Mouse (Mus musculus): ENCODE data around the gene Agbl4. TPM values are rescaled to one million over a fixed set of nuclear protein-coding genes. Genes with fewer than 3 reads are reported as not detected.

The Agbl4 gene
- polyA plus RNA-seq, 1 experiment from 2014 or later: 0.19 TPM

- H3K9me3 ChIP-seq (ENCODE audit: control insufficient read depth, low read depth, low read length): no peaks in the 10 kb centered on the region
- H3K27me3 ChIP-seq (ENCODE audit: control insufficient read depth, insufficient read depth, low read length): no peaks in the 10 kb centered on the region
- no peak overlapping the region for H3K4me3 ChIP-seq (ENCODE audit: low read depth, low read length)
- 74% methylated on average over 7 of the region's 7 CpGs for WGBS
- H3K4me1 ChIP-seq (ENCODE audit: control insufficient read depth, insufficient read depth, low read length): no peaks in the 10 kb centered on the region
- ATAC-seq (ENCODE audit: insufficient number of reproducible peaks, insufficient read depth, low FRiP score, low read depth): no peak
- no peak overlapping the region for H3K9ac ChIP-seq (replicated peaks; ENCODE audit: low read depth, low read length)
- H3K36me3 ChIP-seq (ENCODE audit: control insufficient read depth, insufficient read depth, low read length): no peaks in the 10 kb centered on the region
- H3K27ac ChIP-seq (ENCODE audit: low read length): no peak overlapping the region
- H3K4me2 ChIP-seq (replicated peaks; ENCODE audit: low read depth, low read length): no peak overlapping the region
These were observed 1148.5 kb downstream of the Agbl4 start for GRCm38 (mm10) chr4:111546009-111546408.

DNA sequence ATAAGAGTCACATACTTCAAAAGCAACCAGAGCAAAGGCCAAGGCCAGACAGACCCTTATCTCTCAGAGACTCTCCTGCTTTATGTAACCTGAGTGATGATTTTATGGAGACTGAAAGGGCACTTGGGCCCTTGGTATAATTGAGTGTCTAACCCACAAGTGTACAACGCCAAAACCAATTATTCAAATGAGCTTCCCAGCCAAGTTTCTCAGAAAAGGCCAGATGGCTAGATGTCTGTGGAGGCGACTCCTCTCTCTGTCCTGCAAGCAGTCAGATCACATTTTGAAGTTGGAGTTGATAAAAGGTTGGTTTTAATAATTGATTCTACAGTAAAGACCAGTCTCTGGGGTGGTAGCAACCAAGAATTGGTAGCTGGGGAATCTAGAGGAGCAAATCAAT lies 1158.0 kb downstream of the Agbl4 start:
- no peaks in the 10 kb centered on the region for H3K9me3 ChIP-seq (ENCODE audit: control insufficient read depth, low read depth, low read length)
- no peaks in the 10 kb centered on the region for H3K4me1 ChIP-seq (ENCODE audit: control insufficient read depth, insufficient read depth, low read length)
- H3K36me3 ChIP-seq (ENCODE audit: control insufficient read depth, insufficient read depth, low read length): no peaks in the 10 kb centered on the region
- H3K4me3 ChIP-seq (ENCODE audit: low read depth, low read length): no peak overlapping the region
- H3K27ac ChIP-seq (ENCODE audit: low read length): no peak overlapping the region
- 62% methylated on average over 2 of the region's 2 CpGs for WGBS
- no peak overlapping the region for H3K9ac ChIP-seq (replicated peaks; ENCODE audit: low read depth, low read length)
- H3K4me2 ChIP-seq (replicated peaks; ENCODE audit: low read depth, low read length): no peak overlapping the region
- H3K27me3 ChIP-seq (ENCODE audit: control insufficient read depth, insufficient read depth, low read length): no peaks in the 10 kb centered on the region
- no peak for ATAC-seq (ENCODE audit: insufficient number of reproducible peaks, insufficient read depth, low FRiP score, low read depth)

- no peaks in the 10 kb centered on the region for H3K36me3 ChIP-seq (ENCODE audit: control insufficient read depth, insufficient read depth, low read length)
- WGBS: 89% methylated on average over 10 of the region's 10 CpGs
- H3K4me1 ChIP-seq (ENCODE audit: control insufficient read depth, insufficient read depth, low read length): no peaks in the 10 kb centered on the region
- no peak for ATAC-seq (ENCODE audit: insufficient number of reproducible peaks, insufficient read depth, low FRiP score, low read depth)
- no peak overlapping the region for H3K4me2 ChIP-seq (replicated peaks; ENCODE audit: low read depth, low read length)
- H3K4me3 ChIP-seq (ENCODE audit: low read depth, low read length): no peak overlapping the region
- no peak overlapping the region for H3K27ac ChIP-seq (ENCODE audit: low read length)
- H3K9ac ChIP-seq (replicated peaks; ENCODE audit: low read depth, low read length): no peak overlapping the region
- H3K9me3 ChIP-seq (ENCODE audit: control insufficient read depth, low read depth, low read length): no peaks in the 10 kb centered on the region
- H3K27me3 ChIP-seq (ENCODE audit: control insufficient read depth, insufficient read depth, low read length): no peaks in the 10 kb centered on the region
These were observed 1179.8 kb downstream of the Agbl4 start for GRCm38 (mm10) chr4:111577087-111577773.

- no peak for ATAC-seq (ENCODE audit: insufficient number of reproducible peaks, insufficient read depth, low FRiP score, low read depth)
- WGBS: 50% methylated on average over 4 of the region's 4 CpGs
- no peak overlapping the region for H3K9ac ChIP-seq (replicated peaks; ENCODE audit: low read depth, low read length)
These were observed 1181.8 kb downstream of the Agbl4 start for GRCm38 (mm10) chr4:111579115-111579862.

GRCm38 (mm10) chr4:111579863-111580224 lies 1182.4 kb downstream of the Agbl4 start:
- WGBS: 24% methylated on average over 4 of the region's 4 CpGs
- H3K4me3 ChIP-seq (ENCODE audit: low read depth, low read length): no peak overlapping the region
- no peaks in the 10 kb centered on the region for H3K36me3 ChIP-seq (ENCODE audit: control insufficient read depth, insufficient read depth, low read length)
- no peaks in the 10 kb centered on the region for H3K4me1 ChIP-seq (ENCODE audit: control insufficient read depth, insufficient read depth, low read length)
- no peak overlapping the region for H3K27ac ChIP-seq (ENCODE audit: low read length)
- no peaks in the 10 kb centered on the region for H3K27me3 ChIP-seq (ENCODE audit: control insufficient read depth, insufficient read depth, low read length)
- no peak overlapping the region for H3K4me2 ChIP-seq (replicated peaks; ENCODE audit: low read depth, low read length)
- no peak overlapping the region for H3K9ac ChIP-seq (replicated peaks; ENCODE audit: low read depth, low read length)
- ATAC-seq (ENCODE audit: insufficient number of reproducible peaks, insufficient read depth, low FRiP score, low read depth): no peak
- H3K9me3 ChIP-seq (ENCODE audit: control insufficient read depth, low read depth, low read length): no peaks in the 10 kb centered on the region

More at GRCm38 (mm10) chr4:111579115-111579862, 1181.8 kb downstream of the Agbl4 start:
- H3K36me3 ChIP-seq (ENCODE audit: control insufficient read depth, insufficient read depth, low read length): no peaks in the 10 kb centered on the region
- H3K4me3 ChIP-seq (ENCODE audit: low read depth, low read length): no peak overlapping the region
- no peaks in the 10 kb centered on the region for H3K9me3 ChIP-seq (ENCODE audit: control insufficient read depth, low read depth, low read length)
- H3K27ac ChIP-seq (ENCODE audit: low read length): no peak overlapping the region
- no peak overlapping the region for H3K4me2 ChIP-seq (replicated peaks; ENCODE audit: low read depth, low read length)
- H3K27me3 ChIP-seq (ENCODE audit: control insufficient read depth, insufficient read depth, low read length): no peaks in the 10 kb centered on the region
- no peaks in the 10 kb centered on the region for H3K4me1 ChIP-seq (ENCODE audit: control insufficient read depth, insufficient read depth, low read length)

DNA sequence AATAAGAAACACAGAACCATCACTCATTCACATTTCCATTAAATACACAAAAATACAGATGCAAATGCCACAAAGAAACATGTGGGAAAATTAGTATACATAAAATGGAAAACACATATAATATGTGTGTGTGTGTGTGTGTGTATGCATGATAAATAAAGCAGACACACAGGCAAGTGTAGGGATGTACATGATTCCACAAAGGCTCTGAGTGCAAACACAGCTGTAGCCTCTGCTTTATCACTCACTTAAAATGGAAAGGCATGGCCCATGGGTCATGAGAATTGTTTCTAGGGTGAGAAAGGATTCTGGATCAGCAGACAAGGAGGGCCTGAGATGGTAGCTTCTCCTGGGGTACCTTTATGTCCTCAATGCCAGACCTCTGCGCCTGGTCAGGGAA lies 1182.8 kb downstream of the Agbl4 start:
- no peaks in the 10 kb centered on the region for H3K36me3 ChIP-seq (ENCODE audit: control insufficient read depth, insufficient read depth, low read length)
- H3K27ac ChIP-seq (ENCODE audit: low read length): no peak overlapping the region
- ATAC-seq (ENCODE audit: insufficient number of reproducible peaks, insufficient read depth, low FRiP score, low read depth): no peak
- WGBS: 92% methylated on average over 1 of the region's 1 CpGs
- no peaks in the 10 kb centered on the region for H3K9me3 ChIP-seq (ENCODE audit: control insufficient read depth, low read depth, low read length)
- no peak overlapping the region for H3K9ac ChIP-seq (replicated peaks; ENCODE audit: low read depth, low read length)
- H3K27me3 ChIP-seq (ENCODE audit: control insufficient read depth, insufficient read depth, low read length): no peaks in the 10 kb centered on the region
- no peak overlapping the region for H3K4me3 ChIP-seq (ENCODE audit: low read depth, low read length)
- no peak overlapping the region for H3K4me2 ChIP-seq (replicated peaks; ENCODE audit: low read depth, low read length)
- no peaks in the 10 kb centered on the region for H3K4me1 ChIP-seq (ENCODE audit: control insufficient read depth, insufficient read depth, low read length)

DNA sequence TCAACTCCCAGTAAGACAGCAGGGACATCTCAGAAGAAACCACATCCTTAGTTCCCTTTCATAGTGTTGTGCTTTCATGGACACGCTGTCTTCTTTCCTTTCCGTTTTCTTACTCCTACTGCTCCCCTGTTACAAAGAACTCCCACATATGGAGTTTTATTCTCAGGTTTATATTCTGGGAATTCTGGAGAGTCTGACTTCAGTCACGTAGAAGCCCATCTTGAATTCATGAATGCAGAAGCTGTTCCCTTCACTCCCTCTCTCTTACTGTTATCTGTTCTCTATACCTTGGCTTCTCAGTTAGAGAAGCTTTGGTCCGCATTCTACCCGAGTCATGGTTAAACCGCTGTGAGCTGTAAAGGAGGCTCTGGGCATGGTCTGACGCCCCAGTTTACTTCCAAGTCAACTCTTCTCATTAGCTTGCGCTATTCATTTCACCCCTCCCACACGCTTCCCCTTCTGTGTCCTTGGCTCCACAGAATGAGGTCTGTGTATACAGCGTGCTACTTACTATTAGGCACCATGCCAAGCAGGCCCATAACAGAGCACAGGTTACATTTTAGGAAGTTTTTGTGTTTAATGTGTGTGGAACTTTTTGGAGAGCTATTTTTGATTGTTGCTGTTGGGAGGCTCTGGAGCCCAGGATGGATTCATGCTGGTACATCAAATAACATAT lies 1186.2 kb downstream of the Agbl4 start:
- H3K4me1 ChIP-seq (ENCODE audit: control insufficient read depth, insufficient read depth, low read length): no peaks in the 10 kb centered on the region
- no peak overlapping the region for H3K4me2 ChIP-seq (replicated peaks; ENCODE audit: low read depth, low read length)
- ATAC-seq (ENCODE audit: insufficient number of reproducible peaks, insufficient read depth, low FRiP score, low read depth): no peak; the same call in 1 of the 2 replicates
- no peak overlapping the region for H3K4me3 ChIP-seq (ENCODE audit: low read depth, low read length)
- no peaks in the 10 kb centered on the region for H3K36me3 ChIP-seq (ENCODE audit: control insufficient read depth, insufficient read depth, low read length)
- no peaks in the 10 kb centered on the region for H3K9me3 ChIP-seq (ENCODE audit: control insufficient read depth, low read depth, low read length)
- no peaks in the 10 kb centered on the region for H3K27me3 ChIP-seq (ENCODE audit: control insufficient read depth, insufficient read depth, low read length)
- H3K9ac ChIP-seq (replicated peaks; ENCODE audit: low read depth, low read length): no peak overlapping the region
- H3K27ac ChIP-seq (ENCODE audit: low read length): no peak overlapping the region
- WGBS: 62% methylated on average over 10 of the region's 10 CpGs

GRCm38 (mm10) chr4:111584286-111584685 lies 1186.8 kb downstream of the Agbl4 start:
- Histone ChIP-seq H3K4me3 (ENCODE audit: low read depth, low read length) (no peak overlapping the region), H3K27ac (ENCODE audit: low read length) (no peak overlapping the region), H3K9me3 (ENCODE audit: control insufficient read depth, low read depth, low read length) (no peaks in the 10 kb centered on the region), H3K4me1 (ENCODE audit: control insufficient read depth, insufficient read depth, low read length) (no peaks in the 10 kb centered on the region), H3K36me3 (ENCODE audit: control insufficient read depth, insufficient read depth, low read length) (no peaks in the 10 kb centered on the region), H3K4me2 (replicated peaks; ENCODE audit: low read depth, low read length) (no peak overlapping the region), H3K27me3 (ENCODE audit: control insufficient read depth, insufficient read depth, low read length) (no peaks in the 10 kb centered on the region), H3K9ac (replicated peaks; ENCODE audit: low read depth, low read length) (no peak overlapping the region)
- no peak for ATAC-seq (ENCODE audit: insufficient number of reproducible peaks, insufficient read depth, low FRiP score, low read depth)
- WGBS: 67% methylated on average over 7 of the region's 7 CpGs
